Mouse (Mus musculus) embryonic facial prominence, embryonic 15.5 days (tissue): ENCODE results near the gene Olfr1495. TPM values are rescaled to one million over a fixed set of nuclear protein-coding genes. Genes with fewer than 3 reads are reported as not detected.
"Not testable (repeated sequence)": the region's sequence is repeated elsewhere in the genome, so short reads cannot be mapped to it uniquely, and the experiment has no call there.

ENCODE experiments used
- ATAC-seq: fragments of 200-750 bp; cut with Nextera tagmentation; 2 replicates; pipeline ENCODE4 v1.8.0; 2017; ENCODE audit warnings: low read depth, moderate TSS enrichment; ENCODE audit not compliant: insufficient number of reproducible peaks, low FRiP score, low TSS enrichment
- H3K27ac ChIP-seq: fragments of 300-500 bp; sonication (generic); replicated peaks from 2 replicates; pipeline ENCODE4 v1.5.1; 2015; ENCODE audit warnings: mild to moderate bottlenecking, inconsistent platforms
- H3K27me3 ChIP-seq: fragments of 300-500 bp; sonication (generic); 2 replicates; pipeline ENCODE4 v1.6.1; 2015; ENCODE audit warnings: inconsistent platforms
- H3K36me3 ChIP-seq: fragments of 300-500 bp; sonication (generic); 2 replicates; pipeline ENCODE4 v1.6.1; 2015; ENCODE audit warnings: mild to moderate bottlenecking, inconsistent platforms
- H3K4me1 ChIP-seq: fragments of 300-500 bp; sonication (generic); 2 replicates; pipeline ENCODE4 v1.6.1; 2015; ENCODE audit warnings: inconsistent platforms
- H3K4me2 ChIP-seq: fragments of 300-500 bp; sonication (generic); replicated peaks from 2 replicates; pipeline ENCODE4 v1.6.1; 2015; ENCODE audit warnings: mild to moderate bottlenecking, inconsistent platforms
- H3K4me3 ChIP-seq: fragments of 300-500 bp; sonication (generic); replicated peaks from 2 replicates; pipeline ENCODE4 v1.5.1; 2015; ENCODE audit warnings: mild to moderate bottlenecking, inconsistent platforms
- H3K9ac ChIP-seq: fragments of 300-500 bp; sonication (generic); 2 replicates; pipeline ENCODE4 v1.6.1; 2015; ENCODE audit warnings: inconsistent platforms
- H3K9me3 ChIP-seq: fragments of 300-500 bp; sonication (generic); replicated peaks from 2 replicates; pipeline ENCODE4 v1.6.1; 2016; ENCODE audit warnings: inconsistent platforms
- WGBS: fragments of 180-500 bp; shearing (Covaris S2); methylation state at CpG from one replicate; pipeline ENCODE4 v1.1.7; 2015; 5-methylcytosine and 5-hydroxymethylcytosine counted together
- polyA plus RNA-seq: library from polyadenylated mRNA; unstranded; fragments of >200 nt; fragmentation: Nextera tagmentation; extraction: Ambion mirVana; gene quantifications from 2 replicates; pipeline ENCODE4 v1.2.1, GENCODE M21; 2015

Gene Olfr1495
- 0.09 TPM in 1 of 2 replicates, not detected in the other for polyA plus RNA-seq

DNA sequence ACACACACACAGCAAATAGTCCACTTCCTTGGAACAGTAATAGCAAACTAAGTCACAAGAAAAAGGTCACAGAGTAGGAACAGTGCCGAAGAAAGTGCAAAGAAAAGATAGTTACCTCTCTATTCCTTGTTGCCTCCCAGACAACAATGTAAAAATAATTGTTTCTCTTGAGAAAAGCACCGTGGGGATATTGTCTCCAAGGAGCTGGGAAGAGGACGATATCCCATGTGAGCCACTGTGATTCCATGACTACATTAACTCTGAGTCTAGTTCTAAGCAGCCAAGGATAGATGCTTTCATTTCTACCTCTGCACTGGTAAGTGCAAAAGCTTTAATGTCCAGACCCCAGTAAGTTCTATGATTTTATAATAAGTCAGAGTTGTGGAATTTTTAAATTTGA is at the start of gene Olfr1495:
Gene Olfr1495 (plus strand): TSS at position 301 of the 400 bp plus-strand sequence.
- no peaks in the 10 kb centered on the region for H3K36me3 ChIP-seq

DNA sequence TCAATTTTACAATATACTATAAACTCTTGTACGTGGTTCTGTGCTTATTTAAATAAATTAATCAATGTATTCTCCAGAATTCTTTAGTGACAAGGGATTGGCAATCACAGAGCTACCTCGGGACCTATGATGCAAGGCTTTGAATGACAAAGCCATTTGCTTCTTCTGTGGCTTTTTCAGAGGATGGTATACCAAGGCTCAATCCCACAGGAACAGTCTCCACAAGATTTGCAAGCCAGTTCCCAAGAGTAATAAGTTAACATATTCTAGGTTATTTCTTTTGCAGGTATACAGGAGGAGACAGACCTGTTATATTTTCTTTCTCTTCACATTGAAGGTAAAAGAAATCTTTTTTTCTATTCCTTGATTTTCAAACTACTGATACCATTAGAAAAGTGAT is 41.4 kb upstream of the Olfr1495 start, which contains the start of gene Olfr1493-ps1:
Gene Olfr1493-ps1 (plus strand): TSS at position 301 of the 400 bp plus-strand sequence.
- no peak for ATAC-seq
- H3K36me3 ChIP-seq: no peaks in the 10 kb centered on the region
- whole genome bisulfite sequencing: 41% methylated on average over 2 of the region's 2 CpGs
- no peak within 1 kb of the TSS for H3K27ac ChIP-seq
- H3K4me3 ChIP-seq: no peak within 1 kb of the TSS
- H3K4me1 ChIP-seq: no peaks in the 10 kb centered on the region
- no peak within 1 kb of the TSS for H3K9ac ChIP-seq
- no peak within 1 kb of the TSS for H3K4me2 ChIP-seq
- H3K9me3 ChIP-seq: no peaks in the 10 kb centered on the region
- H3K27me3 ChIP-seq: no peaks in the 10 kb centered on the region

More for the DNA sequence above, at the start of gene Olfr1495:
- H3K4me3 ChIP-seq: no peak within 1 kb of the TSS
- no peak within 1 kb of the TSS for H3K27ac ChIP-seq
- no peak for ATAC-seq
- no peaks in the 10 kb centered on the region for H3K9me3 ChIP-seq
- no peaks in the 10 kb centered on the region for H3K4me1 ChIP-seq
- H3K9ac ChIP-seq: no peak within 1 kb of the TSS
- no peak within 1 kb of the TSS for H3K4me2 ChIP-seq
- WGBS: 67% methylated on average over 3 of the region's 3 CpGs
- no peaks in the 10 kb centered on the region for H3K27me3 ChIP-seq

DNA sequence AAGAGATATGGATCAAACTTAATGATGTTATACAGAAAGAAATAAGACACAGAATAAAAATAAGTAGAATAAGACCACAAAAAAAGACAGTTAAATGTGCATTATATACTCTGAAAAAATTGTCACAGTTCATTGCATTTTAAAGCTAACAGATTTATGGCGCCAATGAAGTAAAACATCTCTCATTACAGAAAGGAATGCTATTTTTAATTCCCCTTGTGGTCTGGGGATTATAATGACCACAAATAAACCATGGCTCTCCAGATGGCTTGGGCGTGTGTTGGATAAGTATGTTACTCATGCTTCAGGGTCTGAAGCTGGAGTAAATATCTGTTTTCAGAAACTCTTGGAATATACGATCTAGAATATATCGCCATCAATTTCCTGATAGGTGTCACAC is 25.0 kb upstream of the Olfr1495 start, which contains the start of gene Olfr1494:
Gene Olfr1494 (plus strand): TSS at position 301 of the 400 bp plus-strand sequence.
- Histone ChIP-seq H3K9me3 (no peaks in the 10 kb centered on the region), H3K4me3 (no peak within 1 kb of the TSS), H3K27ac (no peak within 1 kb of the TSS), H3K4me2 (no peak within 1 kb of the TSS), H3K27me3 (no peaks in the 10 kb centered on the region), H3K36me3 (no peaks in the 10 kb centered on the region), H3K4me1 (no peaks in the 10 kb centered on the region), H3K9ac (no peak within 1 kb of the TSS)
- 79% methylated on average over 4 of the region's 4 CpGs for WGBS
- no peak for ATAC-seq

DNA sequence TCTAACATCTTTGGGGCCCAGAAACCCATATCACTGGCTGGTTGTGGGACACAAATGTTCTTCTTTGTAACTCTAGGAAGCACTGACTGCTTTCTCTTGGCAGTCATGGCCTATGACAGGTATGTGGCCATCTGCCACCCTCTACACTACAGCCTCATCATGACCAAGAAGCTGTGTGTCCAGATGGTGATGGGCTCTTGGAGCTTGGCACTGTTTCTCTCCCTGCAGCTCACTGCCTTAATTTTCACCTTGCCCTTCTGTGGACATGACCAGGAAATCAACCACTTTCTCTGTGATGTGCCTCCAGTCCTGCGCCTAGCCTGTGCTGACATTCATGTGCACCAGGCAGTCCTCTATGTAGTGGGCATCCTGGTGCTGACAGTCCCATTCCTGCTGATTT is 15.0 kb upstream of the Olfr1495 start:
- H3K36me3 ChIP-seq: no peaks in the 10 kb centered on the region
- no peaks in the 10 kb centered on the region for H3K4me1 ChIP-seq
- no peaks in the 10 kb centered on the region for H3K27me3 ChIP-seq
- 92% methylated on average over 1 of the region's 1 CpGs for WGBS
- H3K4me2 ChIP-seq: no peak overlapping the region
- H3K27ac ChIP-seq: no peak overlapping the region
- H3K9ac ChIP-seq: no peak overlapping the region
- no peak overlapping the region for H3K4me3 ChIP-seq
- H3K9me3 ChIP-seq: no peaks in the 10 kb centered on the region
- ATAC-seq: no peak

DNA sequence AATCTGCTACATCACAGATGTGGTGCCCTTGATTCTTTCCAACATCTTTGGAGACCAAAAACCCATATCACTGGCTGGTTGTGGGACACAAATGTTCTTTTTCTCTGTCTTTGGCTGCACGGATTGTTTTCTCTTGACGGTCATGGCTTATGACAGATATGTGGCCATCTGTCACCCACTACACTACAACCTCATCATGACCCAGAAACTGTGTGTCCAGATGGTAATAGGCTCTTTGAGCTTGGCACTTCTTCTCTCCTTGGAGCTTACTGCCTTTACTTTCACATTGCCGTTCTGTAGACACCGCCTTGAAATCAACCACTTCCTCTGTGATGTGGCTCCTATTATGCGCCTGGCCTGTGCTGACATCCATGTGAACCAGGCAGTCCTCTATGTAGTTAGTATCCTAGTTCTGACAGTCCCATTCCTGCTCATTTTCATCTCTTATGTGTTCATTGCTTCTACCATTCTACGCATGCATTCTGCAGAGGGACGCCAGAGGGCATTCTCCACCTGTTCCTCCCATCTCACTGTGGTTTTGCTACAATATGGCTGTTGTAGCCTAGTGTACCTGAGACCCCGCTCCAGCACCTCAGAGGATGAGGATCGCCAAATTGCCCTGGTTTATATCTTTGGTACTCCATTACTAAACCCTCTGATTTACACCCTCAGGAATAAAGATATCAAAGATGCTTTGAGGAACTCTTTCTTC is 4.3 kb downstream of the Olfr1495 start:
- Histone ChIP-seq H3K4me2 (no peak overlapping the region), H3K27ac (no peak overlapping the region), H3K27me3 (no peaks in the 10 kb centered on the region), H3K4me3 (no peak overlapping the region), H3K36me3 (no peaks in the 10 kb centered on the region), H3K4me1 (no peaks in the 10 kb centered on the region), H3K9ac (no peak overlapping the region), H3K9me3 (no peaks in the 10 kb centered on the region)
- WGBS: 88% methylated on average over 9 of the region's 9 CpGs
- no peak for ATAC-seq

DNA sequence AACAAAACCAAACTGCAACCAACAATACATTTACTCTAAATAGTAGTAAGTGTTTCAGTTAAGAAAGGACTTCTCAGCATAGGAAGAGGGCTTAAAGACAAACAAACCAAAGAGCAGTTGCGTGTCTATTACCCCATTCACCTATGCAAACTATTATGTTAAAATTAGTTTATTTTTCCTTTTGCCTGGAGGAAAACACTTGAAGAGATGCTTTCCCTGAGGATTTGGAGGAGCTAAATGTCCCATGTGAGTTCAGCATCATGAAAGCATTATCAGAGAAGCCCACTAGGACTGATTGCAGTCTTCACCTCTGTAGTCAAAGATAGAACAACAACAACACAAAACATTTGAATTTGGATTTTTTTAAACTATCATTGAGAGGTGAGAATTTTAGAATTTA is 13.2 kb downstream of the Olfr1495 start, which contains the start of gene Olfr1496:
Gene Olfr1496 (plus strand): TSS at position 301 of the 400 bp plus-strand sequence.
- no peaks in the 10 kb centered on the region for H3K27me3 ChIP-seq
- 85% methylated on average over 1 of the region's 1 CpGs for WGBS
- no peaks in the 10 kb centered on the region for H3K9me3 ChIP-seq
- H3K36me3 ChIP-seq: no peaks in the 10 kb centered on the region
- H3K27ac ChIP-seq: no peak within 1 kb of the TSS
- ATAC-seq: no peak
- no peak within 1 kb of the TSS for H3K9ac ChIP-seq
- no peak within 1 kb of the TSS for H3K4me2 ChIP-seq
- no peaks in the 10 kb centered on the region for H3K4me1 ChIP-seq
- H3K4me3 ChIP-seq: no peak within 1 kb of the TSS

DNA sequence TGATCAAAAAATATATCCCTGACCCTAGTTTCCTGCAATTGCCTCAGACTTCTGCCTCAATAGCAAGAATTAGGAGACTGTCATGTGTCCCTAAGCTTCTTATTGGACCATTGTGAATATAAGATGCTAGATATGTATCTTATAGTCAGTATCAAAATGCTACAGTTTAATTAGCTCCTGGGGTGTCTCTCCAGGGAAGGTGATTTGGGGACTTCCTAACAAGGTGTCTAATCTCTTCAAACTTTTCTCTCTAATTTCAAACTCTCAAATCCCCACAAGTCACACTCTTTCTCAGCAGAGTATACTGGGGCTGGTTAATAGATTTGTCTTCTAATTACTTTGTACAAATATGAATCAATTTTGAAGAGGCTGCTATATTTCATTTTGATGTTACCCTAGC is 33.7 kb downstream of the Olfr1495 start, which contains the start of gene Olfr1497:
Gene Olfr1497 (minus strand): TSS at position 101 of the 400 bp plus-strand sequence.
- H3K36me3 ChIP-seq: no peaks in the 10 kb centered on the region
- ATAC-seq: no peak
- no peaks in the 10 kb centered on the region for H3K27me3 ChIP-seq
- no peaks in the 10 kb centered on the region for H3K9me3 ChIP-seq
- no peak within 1 kb of the TSS for H3K9ac ChIP-seq
- H3K4me3 ChIP-seq: no peak within 1 kb of the TSS
- H3K4me1 ChIP-seq: no peaks in the 10 kb centered on the region
- H3K27ac ChIP-seq: no peak within 1 kb of the TSS
- H3K4me2 ChIP-seq: no peak within 1 kb of the TSS

DNA sequence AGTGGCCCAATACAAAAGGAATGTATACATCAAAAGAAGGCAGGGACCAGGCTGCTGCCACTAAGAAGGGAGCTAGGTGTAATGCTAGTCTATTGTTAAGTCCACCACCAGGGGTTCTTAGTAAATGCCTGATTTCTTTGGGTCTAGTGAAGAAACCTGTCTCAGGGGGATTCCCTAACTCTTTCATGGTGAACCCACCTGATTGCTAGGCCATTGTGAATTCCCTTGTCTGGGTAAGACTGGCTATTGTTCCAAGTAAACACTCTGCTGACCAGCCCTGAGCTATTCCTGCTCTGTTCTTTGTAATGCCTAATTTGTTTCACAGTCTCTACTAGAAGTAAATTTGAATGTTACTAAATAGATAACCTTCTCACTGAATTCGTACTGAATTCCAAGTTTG is 41.1 kb downstream of the Olfr1495 start:
- 60% methylated on average over 1 of the region's 1 CpGs for WGBS
- not testable (repeated sequence) for ATAC-seq

DNA sequence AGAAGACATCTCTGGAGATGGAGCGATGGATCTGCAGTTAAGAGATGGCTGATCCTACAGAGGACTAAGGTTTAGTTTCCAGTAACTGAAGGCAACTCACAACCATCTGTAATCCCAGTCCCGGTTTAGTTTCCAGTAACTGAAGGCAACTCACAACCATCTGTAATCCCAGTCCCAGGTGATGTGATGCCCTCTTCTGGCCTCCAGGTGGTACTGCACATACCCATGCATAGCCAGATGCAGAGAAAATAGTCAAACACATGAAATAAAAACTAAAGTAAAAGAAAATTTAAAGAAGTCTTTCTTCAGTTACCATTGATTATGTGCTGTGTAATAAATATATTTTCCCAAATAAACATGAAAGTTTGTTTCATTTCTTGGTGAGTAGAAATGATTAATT is 48.4 kb downstream of the Olfr1495 start:
- WGBS: 56% methylated on average over 2 of the region's 2 CpGs
- no peak overlapping the region for H3K27ac ChIP-seq

More for the DNA sequence above, 41.1 kb downstream of the Olfr1495 start:
- H3K4me3 ChIP-seq, H3K27ac ChIP-seq, H3K27me3 ChIP-seq, H3K4me2 ChIP-seq, H3K9ac ChIP-seq, H3K9me3 ChIP-seq, H3K36me3 ChIP-seq, H3K4me1 ChIP-seq: not testable (repeated sequence)

DNA sequence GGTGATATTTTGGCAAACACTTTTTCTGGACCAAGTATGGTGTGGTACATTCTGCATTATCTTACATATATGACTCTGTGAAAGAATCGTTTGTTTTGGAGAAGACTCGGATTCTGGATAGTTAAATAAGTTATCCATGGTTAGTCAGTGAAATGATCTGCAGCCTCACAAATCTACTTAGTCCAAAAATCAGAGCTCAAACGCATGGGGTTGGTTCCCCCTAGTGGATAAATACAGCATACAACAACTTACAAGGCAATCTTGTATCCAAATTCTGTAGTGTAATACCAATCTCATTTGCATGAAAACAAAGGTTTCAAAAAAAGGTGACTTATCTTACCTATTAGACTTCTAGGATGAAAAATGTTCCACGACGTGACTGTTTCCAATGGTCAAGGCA is 54.4 kb downstream of the Olfr1495 start:
- Histone ChIP-seq H3K4me3 (no peak overlapping the region), H3K27me3 (no peaks in the 10 kb centered on the region), H3K36me3 (no peaks in the 10 kb centered on the region), H3K27ac (no peak overlapping the region), H3K9me3 (no peaks in the 10 kb centered on the region), H3K4me1 (no peaks in the 10 kb centered on the region), H3K9ac (no peak overlapping the region), H3K4me2 (no peak overlapping the region)
- 28% methylated on average over 5 of the region's 5 CpGs for WGBS
- ATAC-seq: no peak

More for the DNA sequence above, 48.4 kb downstream of the Olfr1495 start:
- Histone ChIP-seq H3K36me3 (no peaks in the 10 kb centered on the region), H3K27me3 (no peaks in the 10 kb centered on the region), H3K9me3 (no peaks in the 10 kb centered on the region), H3K9ac (no peak overlapping the region), H3K4me1 (no peaks in the 10 kb centered on the region), H3K4me3 (no peak overlapping the region), H3K4me2 (no peak overlapping the region)
- no peak for ATAC-seq

DNA sequence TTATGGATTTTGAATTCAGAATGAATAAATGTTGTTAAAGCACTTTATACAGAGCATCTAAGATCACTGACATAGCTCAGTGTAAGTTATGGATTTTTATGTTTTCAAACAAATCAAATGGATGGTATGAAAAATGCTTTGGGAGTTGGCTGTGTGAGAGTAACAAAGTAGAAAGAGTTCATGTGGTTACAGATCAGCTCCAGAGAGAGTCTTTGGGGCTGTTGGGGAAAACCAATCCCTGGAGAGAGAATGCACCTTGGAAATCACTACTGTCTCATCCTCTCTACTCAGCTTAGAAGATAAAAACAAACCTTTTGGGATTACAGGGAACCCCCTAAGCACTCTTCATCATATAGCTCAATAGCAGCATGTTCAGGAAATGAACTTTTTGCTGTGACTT is 54.9 kb downstream of the Olfr1495 start, which contains the start of gene Olfr1499:
Gene Olfr1499 (minus strand): TSS at position 101 of the 400 bp plus-strand sequence.
- no peaks in the 10 kb centered on the region for H3K36me3 ChIP-seq
- no peak within 1 kb of the TSS for H3K4me2 ChIP-seq
- no peak for ATAC-seq
- no peak within 1 kb of the TSS for H3K4me3 ChIP-seq
- no peaks in the 10 kb centered on the region for H3K27me3 ChIP-seq
- no peaks in the 10 kb centered on the region for H3K9me3 ChIP-seq
- H3K9ac ChIP-seq: no peak within 1 kb of the TSS
- H3K4me1 ChIP-seq: no peaks in the 10 kb centered on the region
- H3K27ac ChIP-seq: no peak within 1 kb of the TSS
